Mouse (Mus musculus): ENCODE measurements around the gene Mtfr2. TPM values are rescaled to one million over a fixed set of nuclear protein-coding genes. Genes with fewer than 3 reads are reported as not detected.

The Mtfr2 gene
- polyA plus RNA-seq, 1 experiment from 2014 or later, result 0.18 TPM

Other genes starting within 250 kb of the Mtfr2 start
- 8.5 and 10.3 TPM in 2 replicates for gene Map7, start 199.3 kb upstream of the Mtfr2 start, polyA plus RNA-seq (2015; fragmentation: Nextera tagmentation; extraction: Ambion mirVana)
- gene Bclaf1, start 35.3 kb upstream of the Mtfr2 start, polyA plus RNA-seq (2015; fragmentation: Nextera tagmentation; extraction: Ambion mirVana), result 106 and 121 TPM in 2 replicates

Measured in midbrain, embryonic 16.5 days (tissue).